Mouse (Mus musculus) cortical plate, adult 2 months (tissue): Measurements from ENCODE around the gene Anks1b.

Experiments
- CTCF ChIP-seq: fragments of 200-500 bp; IDR thresholded peaks from 2 replicates; pipeline ENCODE4 v1.5.1; 2011; ENCODE audit warnings: mild to moderate bottlenecking, control low read depth, low read length; ENCODE audit not compliant: insufficient read depth; ENCODE audit errors: extremely low read depth
- POLR2A ChIP-seq: fragments of 200-500 bp; IDR thresholded peaks from 2 replicates; pipeline ENCODE4 v1.6.1; 2011; ENCODE audit warnings: mild to moderate bottlenecking, low read length, control low read depth; ENCODE audit not compliant: insufficient read depth; ENCODE audit errors: extremely low read depth

DNA sequence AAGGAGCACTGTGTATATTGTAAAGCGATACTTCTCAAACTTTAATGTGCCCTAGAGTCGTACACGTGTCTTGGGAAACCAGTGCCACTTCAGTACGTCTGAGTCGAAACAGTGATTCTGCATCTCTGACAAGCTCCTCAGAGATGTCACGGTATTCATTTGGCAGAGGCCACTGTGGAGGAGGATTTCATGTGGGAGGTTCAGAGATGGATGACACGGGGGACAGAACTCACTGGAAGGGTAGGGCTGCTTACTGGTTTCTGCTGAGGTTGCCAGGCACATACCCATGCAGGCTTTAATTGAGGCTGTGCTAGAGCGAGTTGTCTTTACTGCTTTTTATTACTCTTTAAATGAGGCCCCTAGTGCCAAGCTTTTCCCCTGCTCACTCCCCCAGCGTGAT lies 558.7 kb downstream of the Anks1b start:
- TF ChIP-seq CTCF (no peak), POLR2A (no peak)
